Comparison of ENCODE assay signal across 10 mouse cellular contexts in genomic region chr7:109468262-109468701, GRCm38 (mm10). TPM values are rescaled to one million over a fixed set of nuclear protein-coding genes. Genes with fewer than 3 reads are reported as not detected.
DNase-seq lines count a peak whose midpoint lies in the region; TF ChIP-seq lines count a peak whose summit lies in the region.
"Had no signal": no experiment of that assay in that cellular context is flagged by ENCODE, and none has a peak within 500 bp of the region (broad histone marks: within the 10 kb centered on the region; RNA-seq: fewer than 3 reads in every experiment).

No protein-coding gene starts in this region.

- peak overlapping the region; percentile 14; the same call in 1 of the 2 replicates for H3K4me3 ChIP-seq in layer of hippocampus, adult 2 months
- H3K4me3 ChIP-seq in forebrain, embryonic 10.5 days: no peak overlapping the region
- H3K4me3 ChIP-seq: liver, embryonic 13.5 days had no signal

- DNase-seq in frontal cortex, postnatal 36 days (ENCODE audit: low spot score in 2 of 2): peak; percentile 33 to 34
- DNase-seq in frontal cortex, postnatal 10 days (ENCODE audit: low spot score in 2 of 2): no peak
- no peak for DNase-seq in layer of hippocampus, adult 2 months (ENCODE audit: low spot score in 2 of 2)
- DNase-seq in layer of hippocampus, adult 9-11 months: no peak
- DNase-seq in cerebellum, postnatal 36 days: peak; percentile 23 to 38
- peak; percentile 32 for DNase-seq in lung, postnatal 36 days
- DNase-seq in forebrain, embryonic 10.5 days (ENCODE audit: extremely low spot score, low spot score): no peak
- no peak for DNase-seq in B cell, adult 2 months
- DNase-seq: liver, embryonic 13.5 days had no signal

- H3K27me3 ChIP-seq in forebrain, embryonic 10.5 days (ENCODE audit: poor library complexity, severe bottlenecking): no peaks in the 10 kb centered on the region
- H3K27me3 ChIP-seq: liver, embryonic 13.5 days had no signal

- no peaks in the 10 kb centered on the region for H3K36me3 ChIP-seq in forebrain, embryonic 10.5 days (replicated peaks)
- H3K36me3 ChIP-seq: liver, embryonic 13.5 days had no signal

- TF ChIP-seq CTCF in layer of hippocampus, adult 2 months (conservative IDR thresholded peaks at IDR 0.05): no peak

- H3K9me3 ChIP-seq in forebrain, embryonic 10.5 days: no peaks in the 10 kb centered on the region
- H3K9me3 ChIP-seq: liver, embryonic 13.5 days had no signal

- peak overlapping the region; percentile 79 for H3K27ac ChIP-seq in layer of hippocampus, adult 2 months
- H3K27ac ChIP-seq in forebrain, embryonic 10.5 days: no peak overlapping the region
- H3K27ac ChIP-seq: liver, embryonic 13.5 days had no signal

- peaks cover 17% of the 10 kb centered on the region for H3K4me1 ChIP-seq in forebrain, embryonic 10.5 days
- H3K4me1 ChIP-seq: liver, embryonic 13.5 days had no signal

- WGBS in forebrain, embryonic 10.5 days: 62% methylated on average over 6 of the region's 6 CpGs

RNA-seq across cellular contexts. Expression of gene Stk33, which starts 29.4 kb away (rescaled TPM):
- 1 to 10 TPM; 1.2 to 1.3 TPM for total RNA-seq in layer of hippocampus, adult 2 months (2021)
- polyA plus RNA-seq in forebrain, embryonic 10.5 days (2016; fragmentation: Nextera tagmentation; extraction: Ambion mirVana): 4.8 and 5.7 TPM in 2 replicates
- polyA plus RNA-seq: inflammation-experienced regulatory T-cells, adult 6 months; liver, embryonic 13.5 days had no signal

RNA-seq across cellular contexts. Expression of gene Trim66, which starts 39.7 kb away (rescaled TPM):
- total RNA-seq in layer of hippocampus, adult 2 months (2021): 1 to 10 TPM; 5.0 to 6.0 TPM
- 0.06 and 0.09 TPM in 2 replicates for polyA plus RNA-seq in forebrain, embryonic 10.5 days (2016; fragmentation: Nextera tagmentation; extraction: Ambion mirVana)
- polyA plus RNA-seq: inflammation-experienced regulatory T-cells, adult 6 months had no signal

RNA-seq across cellular contexts. Expression of gene Rpl27a, which starts 50.7 kb away (rescaled TPM):
- 100 to 1,000 TPM; 143 to 145 TPM for total RNA-seq in layer of hippocampus, adult 2 months (2021)
- 133 and 134 TPM in 2 replicates for polyA plus RNA-seq in forebrain, embryonic 10.5 days (2016; fragmentation: Nextera tagmentation; extraction: Ambion mirVana)

Comparison
In these comparisons a context has a peak if more than half of its experiments do, and no peak if none do; other contexts are left out.
1. DNase-seq: peak in frontal cortex, postnatal 36 days (2 of 2), cerebellum, postnatal 36 days (2 of 2) and lung, postnatal 36 days (single experiment); none in frontal cortex, postnatal 10 days (0 of 2), layer of hippocampus, adult 2 months (0 of 2), layer of hippocampus, adult 9-11 months (single experiment), forebrain, embryonic 10.5 days (single experiment) and B cell, adult 2 months (0 of 2).